Mouse (Mus musculus) hindbrain, embryonic 15.5 days (tissue): Measurements from ENCODE around the gene Dact2. TPM values are rescaled to one million over a fixed set of nuclear protein-coding genes. Genes with fewer than 3 reads are reported as not detected.
A peak's percentile ranks its signal among the peaks of the same experiment; 100 is the strongest.

Source experiments
- ATAC-seq: fragments of 200-750 bp; cut with Nextera tagmentation; 2 replicates; pipeline ENCODE4 v1.8.0; 2017; ENCODE audit warnings: low read depth, moderate number of reproducible peaks, moderate TSS enrichment; ENCODE audit not compliant: low FRiP score
- H3K27ac ChIP-seq: fragments of 300-500 bp; sonication (generic); replicated peaks from 2 replicates; pipeline ENCODE4 v1.5.1; 2015; ENCODE audit warnings: mild to moderate bottlenecking, inconsistent platforms
- H3K27me3 ChIP-seq: fragments of 300-500 bp; sonication (generic); 2 replicates; pipeline ENCODE4 v1.6.1; 2015; ENCODE audit warnings: control low read depth, inconsistent platforms
- H3K36me3 ChIP-seq: fragments of 300-500 bp; sonication (generic); 2 replicates; pipeline ENCODE4 v1.6.1; 2015; ENCODE audit warnings: control low read depth, inconsistent platforms
- H3K4me1 ChIP-seq: fragments of 300-500 bp; sonication (generic); replicated peaks from 2 replicates; pipeline ENCODE4 v1.6.1; 2015; ENCODE audit warnings: control low read depth, inconsistent platforms
- H3K4me2 ChIP-seq: fragments of 300-500 bp; sonication (generic); 2 replicates; pipeline ENCODE4 v1.6.1; 2015; ENCODE audit warnings: moderate library complexity, mild to moderate bottlenecking, inconsistent platforms
- H3K4me3 ChIP-seq: fragments of 300-500 bp; sonication (generic); 2 replicates; pipeline ENCODE4 v1.5.1; 2015; ENCODE audit warnings: mild to moderate bottlenecking, inconsistent platforms
- H3K9ac ChIP-seq: fragments of 300-500 bp; sonication (generic); 2 replicates; pipeline ENCODE4 v1.6.1; 2015; ENCODE audit warnings: inconsistent platforms
- H3K9me3 ChIP-seq: fragments of 300-500 bp; sonication (generic); 2 replicates; pipeline ENCODE4 v1.6.1; 2016; ENCODE audit warnings: control low read depth, inconsistent platforms
- WGBS: fragments of 180-500 bp; shearing (Covaris S2); methylation state at CpG from one replicate; pipeline ENCODE4 v1.1.7; 2015; 5-methylcytosine and 5-hydroxymethylcytosine counted together
- polyA plus RNA-seq: library from polyadenylated mRNA; unstranded; fragments of >200 nt; fragmentation: Nextera tagmentation; extraction: Ambion mirVana; gene quantifications from 2 replicates; pipeline ENCODE4 v1.2.1, GENCODE M21; 2015

The Dact2 gene
- polyA plus RNA-seq, 1 experiment from 2014 or later, result 2.0 TPM

GRCm38 (mm10) chr17:14232629-14233028, 28.5 kb upstream of the Dact2 start:
- Histone ChIP-seq H3K4me2 (no peak overlapping the region), H3K9ac (no peak overlapping the region), H3K27me3 (no peaks in the 10 kb centered on the region), H3K36me3 (no peaks in the 10 kb centered on the region), H3K27ac (no peak overlapping the region), H3K4me3 (no peak overlapping the region), H3K9me3 (no peaks in the 10 kb centered on the region), H3K4me1 (peaks cover 8% of the 10 kb centered on the region)
- WGBS, result 58% methylated on average over 3 of the region's 3 CpGs
- peak; percentile 32 for ATAC-seq

DNA sequence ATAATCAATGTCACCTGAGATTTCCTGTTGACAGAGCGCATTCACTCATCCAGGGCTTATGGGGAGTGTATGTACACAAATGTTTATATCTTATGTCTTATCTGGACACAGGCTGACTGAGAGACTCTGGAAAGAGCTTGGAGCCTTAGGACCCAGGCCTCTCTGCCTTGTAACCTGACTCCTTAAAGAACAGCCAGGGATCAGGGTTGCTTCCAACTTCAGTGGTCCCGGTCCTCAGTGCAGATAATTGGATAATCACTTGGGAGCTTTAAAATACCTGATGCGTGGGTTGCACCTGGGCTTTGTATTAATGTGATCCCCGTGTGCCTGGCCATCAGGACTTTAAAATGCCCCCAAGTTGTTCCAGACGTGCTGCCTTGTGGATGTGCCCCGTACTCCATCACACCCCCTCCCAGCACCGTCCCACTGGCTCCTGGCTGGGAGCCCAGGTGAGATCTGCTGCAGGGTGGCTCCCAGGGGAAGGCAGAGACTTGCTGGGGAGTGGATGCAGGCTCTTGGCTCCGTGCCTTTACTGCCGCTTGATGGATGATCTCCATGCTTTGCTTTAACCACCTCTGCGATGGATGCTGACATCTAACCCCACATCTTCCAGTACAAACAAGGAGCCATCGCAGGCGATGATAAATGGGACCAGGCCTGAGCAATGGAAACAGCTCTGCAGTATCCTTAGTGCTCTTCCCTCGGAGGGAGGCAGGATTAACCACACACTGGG, 26.8 kb upstream of the Dact2 start:
- Histone ChIP-seq H3K9me3 (no peaks in the 10 kb centered on the region), H3K36me3 (no peaks in the 10 kb centered on the region), H3K27me3 (no peaks in the 10 kb centered on the region), H3K4me2 (no peak overlapping the region), H3K4me1 (peaks cover 8% of the 10 kb centered on the region), H3K4me3 (no peak overlapping the region), H3K9ac (no peak overlapping the region), H3K27ac (no peak overlapping the region)
- ATAC-seq, result no peak; the same call in 1 of the 2 replicates
- 20% methylated on average over 13 of the region's 13 CpGs for WGBS

- H3K9me3 ChIP-seq, result no peaks in the 10 kb centered on the region
- peaks cover 8% of the 10 kb centered on the region for H3K4me1 ChIP-seq
- WGBS, result 87% methylated on average over 4 of the region's 4 CpGs
- no peak overlapping the region for H3K9ac ChIP-seq
- no peak overlapping the region for H3K4me2 ChIP-seq
- ATAC-seq, result no peak
- H3K4me3 ChIP-seq, result no peak overlapping the region
- no peaks in the 10 kb centered on the region for H3K27me3 ChIP-seq
- H3K27ac ChIP-seq, result no peak overlapping the region
- no peaks in the 10 kb centered on the region for H3K36me3 ChIP-seq
Observed at GRCm38 (mm10) chr17:14228381-14228780, 24.3 kb upstream of the Dact2 start.

DNA sequence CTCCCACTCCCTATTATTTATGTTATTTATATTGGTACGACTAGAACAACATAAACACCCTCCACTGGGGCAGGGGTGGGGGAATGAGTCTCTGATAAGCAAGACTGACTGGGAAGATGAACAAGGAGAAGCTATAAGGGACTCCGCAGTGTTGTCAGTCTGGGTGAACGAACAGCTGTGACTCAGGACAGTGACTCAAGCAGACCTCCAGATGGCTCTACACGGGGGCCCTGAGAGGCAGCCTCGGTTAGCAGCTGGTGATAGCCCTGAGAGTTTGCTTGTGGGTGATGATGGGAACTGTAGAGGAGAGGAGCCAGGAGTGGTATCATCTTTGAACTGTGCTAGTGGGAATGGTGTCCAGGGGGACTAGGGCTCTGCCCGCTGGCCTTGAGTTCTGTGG, 23.5 kb upstream of the Dact2 start:
- 51% methylated on average over 6 of the region's 6 CpGs for WGBS
- Histone ChIP-seq H3K27ac (no peak overlapping the region), H3K4me2 (no peak overlapping the region)

DNA sequence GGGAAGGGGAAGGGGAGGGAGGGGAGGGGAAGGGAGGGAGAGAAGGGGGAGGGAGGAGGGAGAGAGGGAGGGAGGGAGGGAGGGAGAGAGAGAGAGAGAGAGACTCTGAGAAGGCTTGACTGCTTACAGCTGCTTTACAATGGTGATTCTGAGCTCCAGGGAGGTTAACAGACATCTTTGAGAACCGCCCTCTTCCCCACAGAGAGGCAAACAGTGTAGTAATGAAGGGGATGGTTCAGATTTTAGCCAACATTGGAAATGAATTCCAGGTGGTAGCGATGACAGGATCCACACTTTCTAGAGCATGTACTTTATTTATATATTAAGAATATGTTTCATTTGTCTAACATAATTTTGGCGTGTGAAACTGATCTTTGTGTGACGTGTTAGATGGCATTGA, 22.7 kb upstream of the Dact2 start:
- WGBS, result 33% methylated on average over 4 of the region's 4 CpGs
- ATAC-seq, result no peak

More for the DNA sequence above, 23.5 kb upstream of the Dact2 start:
- Histone ChIP-seq H3K4me1 (peaks cover 8% of the 10 kb centered on the region), H3K27me3 (no peaks in the 10 kb centered on the region), H3K9ac (no peak overlapping the region), H3K4me3 (no peak overlapping the region), H3K9me3 (no peaks in the 10 kb centered on the region), H3K36me3 (no peaks in the 10 kb centered on the region)
- ATAC-seq, result no peak

GRCm38 (mm10) chr17:14225982-14226652, 22.0 kb upstream of the Dact2 start:
- Histone ChIP-seq H3K4me2 (no peak overlapping the region), H3K36me3 (no peaks in the 10 kb centered on the region), H3K4me1 (peaks cover 5% of the 10 kb centered on the region), H3K9me3 (no peaks in the 10 kb centered on the region), H3K27me3 (no peaks in the 10 kb centered on the region), H3K9ac (no peak overlapping the region), H3K27ac (no peak overlapping the region), H3K4me3 (no peak overlapping the region)
- 79% methylated on average over 9 of the region's 9 CpGs for WGBS
- ATAC-seq, result no peak

More for the DNA sequence above, 22.7 kb upstream of the Dact2 start:
- Histone ChIP-seq H3K27me3 (no peaks in the 10 kb centered on the region), H3K36me3 (no peaks in the 10 kb centered on the region), H3K4me2 (no peak overlapping the region), H3K9ac (no peak overlapping the region), H3K27ac (no peak overlapping the region), H3K4me3 (no peak overlapping the region), H3K9me3 (no peaks in the 10 kb centered on the region), H3K4me1 (peaks cover 8% of the 10 kb centered on the region)

DNA sequence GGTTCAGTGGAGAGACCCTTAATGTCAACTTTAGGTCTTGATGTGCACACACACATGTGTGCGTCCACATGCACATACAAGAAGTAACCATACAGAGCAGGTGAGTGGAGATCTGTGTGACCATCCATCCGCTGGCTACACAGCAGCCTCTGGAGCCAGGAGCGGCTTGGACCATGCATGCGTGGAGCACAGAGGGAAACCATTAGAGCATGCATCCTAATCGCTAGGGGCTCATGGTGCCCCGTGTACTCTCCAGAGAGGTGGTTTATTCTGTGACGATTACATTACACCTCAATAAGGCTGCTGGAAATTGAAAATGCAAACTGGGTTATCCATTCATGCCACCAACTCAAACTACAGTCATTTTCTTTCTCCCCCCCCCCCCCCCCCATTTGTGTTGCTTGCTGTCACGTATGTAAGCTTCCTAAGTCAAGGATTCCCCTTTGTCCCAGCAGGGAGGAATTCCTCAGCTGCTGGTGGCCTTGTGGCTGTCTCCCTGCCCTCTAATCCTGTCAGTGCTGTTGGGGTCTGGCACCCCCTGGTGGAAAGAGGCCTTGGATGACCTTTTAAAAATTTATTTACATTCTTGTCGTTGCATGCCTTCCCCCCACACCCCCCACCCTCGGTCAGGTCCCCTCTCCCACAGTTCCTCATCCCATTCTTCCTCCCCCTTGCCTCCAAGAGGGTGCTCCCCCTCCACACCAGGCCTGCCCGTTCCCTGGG, 17.9 kb upstream of the Dact2 start:
- 36% methylated on average over 11 of the region's 11 CpGs for WGBS
- peak; percentile 49; the same call in 1 of the 2 replicates for ATAC-seq
- no peaks in the 10 kb centered on the region for H3K9me3 ChIP-seq

DNA sequence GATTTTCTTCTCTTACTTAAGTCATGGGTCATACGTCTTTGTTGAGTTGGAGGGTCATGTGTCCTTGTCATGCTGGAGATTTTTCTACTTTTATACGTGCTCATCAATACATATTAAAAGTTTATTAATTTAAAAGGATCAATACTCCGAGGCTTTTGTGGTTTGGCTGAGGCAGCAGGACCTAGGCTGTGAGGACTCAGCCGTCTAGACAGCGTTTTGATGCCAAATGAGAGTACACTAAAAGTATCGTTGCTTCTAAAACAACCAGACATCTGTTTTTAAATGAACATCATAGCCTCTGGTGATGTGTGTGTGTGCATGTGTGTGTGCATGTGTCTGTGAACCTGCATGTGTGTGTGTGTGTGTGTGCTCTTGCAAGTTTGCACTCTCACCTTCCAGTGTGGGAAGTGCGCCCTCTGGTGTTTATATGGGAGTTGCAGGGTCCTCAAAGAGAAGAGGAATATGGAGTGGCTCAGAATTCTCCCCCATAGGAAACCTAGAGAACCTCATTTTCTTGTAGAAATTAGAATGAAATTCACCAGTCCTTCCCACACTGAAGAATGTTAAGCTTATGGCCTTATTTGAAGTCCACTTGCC, 16.6 kb upstream of the Dact2 start:
- Histone ChIP-seq H3K4me2 (no peak overlapping the region), H3K4me3 (no peak overlapping the region), H3K27ac (no peak overlapping the region), H3K9ac (no peak overlapping the region), H3K9me3 (no peaks in the 10 kb centered on the region), H3K4me1 (no peaks in the 10 kb centered on the region), H3K27me3 (no peaks in the 10 kb centered on the region), H3K36me3 (no peaks in the 10 kb centered on the region)
- peak; percentile 54; the same call in 1 of the 2 replicates for ATAC-seq
- 67% methylated on average over 7 of the region's 7 CpGs for WGBS

More for the DNA sequence above, 17.9 kb upstream of the Dact2 start:
- no peaks in the 10 kb centered on the region for H3K4me1 ChIP-seq
- H3K4me3 ChIP-seq, result no peak overlapping the region
- H3K27me3 ChIP-seq, result no peaks in the 10 kb centered on the region
- H3K36me3 ChIP-seq, result no peaks in the 10 kb centered on the region
- no peak overlapping the region for H3K4me2 ChIP-seq
- no peak overlapping the region for H3K27ac ChIP-seq
- no peak overlapping the region for H3K9ac ChIP-seq

DNA sequence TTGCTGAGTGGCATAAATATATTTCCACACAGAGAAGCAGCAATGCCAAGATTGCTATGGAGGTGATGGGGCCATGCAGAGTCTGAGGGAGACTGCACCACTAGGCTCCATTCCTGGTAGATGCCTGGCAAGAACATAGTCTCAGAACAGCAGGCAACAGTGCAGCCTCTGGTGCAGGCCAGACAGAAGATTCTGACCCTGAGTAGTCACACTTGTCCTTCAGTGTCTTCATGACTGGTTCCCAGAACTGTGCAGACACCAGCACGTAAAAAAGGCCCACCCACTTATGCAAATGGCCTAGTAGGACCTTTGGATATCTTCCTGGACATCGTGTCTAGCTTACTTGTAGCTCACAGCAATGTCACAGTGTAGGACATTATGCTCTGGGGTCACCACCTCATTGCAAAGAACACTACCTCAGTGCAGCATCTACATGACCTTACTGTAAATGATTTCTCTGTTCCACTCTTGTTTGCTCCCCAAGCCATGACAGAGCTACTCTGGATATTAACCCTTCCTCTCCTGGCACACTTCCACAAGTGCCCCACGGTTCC, 9.9 kb upstream of the Dact2 start:
- no peaks in the 10 kb centered on the region for H3K36me3 ChIP-seq
- no peak overlapping the region for H3K4me2 ChIP-seq
- no peaks in the 10 kb centered on the region for H3K9me3 ChIP-seq
- 72% methylated on average over 3 of the region's 3 CpGs for WGBS
- no peak overlapping the region for H3K9ac ChIP-seq
- no peaks in the 10 kb centered on the region for H3K27me3 ChIP-seq
- no peak overlapping the region for H3K27ac ChIP-seq
- peak; percentile 12; the same call in 1 of the 2 replicates for ATAC-seq
- no peak overlapping the region for H3K4me3 ChIP-seq
- H3K4me1 ChIP-seq, result no peaks in the 10 kb centered on the region

- no peak for ATAC-seq
- H3K36me3 ChIP-seq, result no peaks in the 10 kb centered on the region
- no peak overlapping the region for H3K27ac ChIP-seq
- no peaks in the 10 kb centered on the region for H3K4me1 ChIP-seq
- no peaks in the 10 kb centered on the region for H3K27me3 ChIP-seq
- no peak overlapping the region for H3K9ac ChIP-seq
- 65% methylated on average over 7 of the region's 7 CpGs for WGBS
- H3K4me3 ChIP-seq, result no peak overlapping the region
- H3K4me2 ChIP-seq, result no peak overlapping the region
- H3K9me3 ChIP-seq, result no peaks in the 10 kb centered on the region
Observed at GRCm38 (mm10) chr17:14212796-14213195, 8.7 kb upstream of the Dact2 start.

GRCm38 (mm10) chr17:14207093-14207561, 3.0 kb upstream of the Dact2 start:
- Histone ChIP-seq H3K27me3 (peaks cover 25% of the 10 kb centered on the region), H3K36me3 (no peaks in the 10 kb centered on the region), H3K4me1 (peaks cover 23% of the 10 kb centered on the region), H3K9ac (no peak overlapping the region), H3K4me2 (no peak overlapping the region), H3K27ac (no peak overlapping the region), H3K4me3 (no peak overlapping the region), H3K9me3 (no peaks in the 10 kb centered on the region)
- WGBS, result 14% methylated on average over 5 of the region's 5 CpGs
- no peak for ATAC-seq
